Mouse (Mus musculus): ENCODE data around the gene Lrrn4cl.
"Not testable (repeated sequence)": the region's sequence is repeated elsewhere in the genome, so short reads cannot be mapped to it uniquely, and the experiment has no call there.

GRCm38 (mm10) chr19:8870381-8870780 is 19.8 kb downstream of the Lrrn4cl start:
- not testable (repeated sequence) for TF ChIP-seq E2F4 (IDR thresholded peaks at IDR 0.05; ENCODE audit: insufficient read depth); MYOG (IDR thresholded peaks at IDR 0.05; ENCODE audit: control insufficient read depth in 1 of 3, insufficient read depth in 1 of 3, insufficient read length in 2 of 3, low read depth in 2 of 3); TCF12 (IDR thresholded peaks at IDR 0.05; ENCODE audit: insufficient read depth, poor library complexity, severe bottlenecking); POLR2A (IDR thresholded peaks at IDR 0.05; ENCODE audit: insufficient read length, low read depth); USF1 (IDR thresholded peaks at IDR 0.05; ENCODE audit: low read depth); TCF3 (IDR thresholded peaks at IDR 0.05; ENCODE audit: insufficient read length, low read depth); MAX (IDR thresholded peaks at IDR 0.05; ENCODE audit: low read depth)

Data from myocyte (in vitro differentiated cells).